Mouse (Mus musculus) ES-Bruce4 (cell line): ENCODE results near the gene Gtpbp3. TPM values are rescaled to one million over a fixed set of nuclear protein-coding genes. Genes with fewer than 3 reads are reported as not detected.

Experiments used
- H3K27ac ChIP-seq: 2 replicates; pipeline ENCODE4 v1.5.1; 2012; ENCODE audit warnings: low read length, inconsistent platforms; ENCODE audit not compliant: insufficient read depth
- H3K27me3 ChIP-seq: 2 replicates; pipeline ENCODE4 v1.6.1; 2012; ENCODE audit warnings: mild to moderate bottlenecking, low read length, inconsistent platforms; ENCODE audit not compliant: control insufficient read depth, poor library complexity, insufficient read depth, severe bottlenecking
- H3K36me3 ChIP-seq: 2 replicates; pipeline ENCODE4 v1.6.1; 2012; ENCODE audit warnings: inconsistent platforms, mild to moderate bottlenecking, low read length, moderate library complexity; ENCODE audit not compliant: control insufficient read depth, poor library complexity, insufficient read depth, severe bottlenecking
- H3K4me1 ChIP-seq: one replicate; pipeline ENCODE4 v1.8.1; 2011; ENCODE audit warnings: low read length; ENCODE audit not compliant: control insufficient read depth, insufficient read depth
- H3K4me3 ChIP-seq: 2 replicates; pipeline ENCODE4 v1.5.1; 2011; ENCODE audit warnings: low read depth, mild to moderate bottlenecking, low read length
- H3K9ac ChIP-seq: 2 replicates; pipeline ENCODE4 v1.6.1; 2012; ENCODE audit warnings: low read depth, mild to moderate bottlenecking, inconsistent platforms; ENCODE audit not compliant: poor library complexity, severe bottlenecking
- H3K9me3 ChIP-seq: replicated peaks from 2 replicates; pipeline ENCODE4 v1.6.1; 2012; ENCODE audit warnings: mild to moderate bottlenecking, low read length, inconsistent platforms; ENCODE audit not compliant: control insufficient read depth, poor library complexity, insufficient read depth, severe bottlenecking
- CTCF ChIP-seq: IDR thresholded peaks from one replicate; pipeline ENCODE4 v1.8.1; 2011; ENCODE audit warnings: low read depth, low read length
- EP300 ChIP-seq: IDR thresholded peaks from 2 replicates; pipeline ENCODE4 v1.6.1; 2011; ENCODE audit warnings: low read depth, low read length; ENCODE audit not compliant: insufficient read depth
- POLR2A ChIP-seq: IDR thresholded peaks from one replicate; pipeline ENCODE4 v1.8.1; 2011; ENCODE audit warnings: low read length; ENCODE audit not compliant: insufficient read depth
- polyA plus RNA-seq: library from polyadenylated mRNA; stranded (reverse); fragments of >200 nt; gene quantifications from 2 replicates; pipeline ENCODE4 v1.2.4, GENCODE M21; 2011; ENCODE audit warnings: low read depth; ENCODE audit not compliant: missing spikeins, insufficient read depth, insufficient read length

The Gtpbp3 gene
- polyA plus RNA-seq, 1 experiment = 16.3 TPM

DNA sequence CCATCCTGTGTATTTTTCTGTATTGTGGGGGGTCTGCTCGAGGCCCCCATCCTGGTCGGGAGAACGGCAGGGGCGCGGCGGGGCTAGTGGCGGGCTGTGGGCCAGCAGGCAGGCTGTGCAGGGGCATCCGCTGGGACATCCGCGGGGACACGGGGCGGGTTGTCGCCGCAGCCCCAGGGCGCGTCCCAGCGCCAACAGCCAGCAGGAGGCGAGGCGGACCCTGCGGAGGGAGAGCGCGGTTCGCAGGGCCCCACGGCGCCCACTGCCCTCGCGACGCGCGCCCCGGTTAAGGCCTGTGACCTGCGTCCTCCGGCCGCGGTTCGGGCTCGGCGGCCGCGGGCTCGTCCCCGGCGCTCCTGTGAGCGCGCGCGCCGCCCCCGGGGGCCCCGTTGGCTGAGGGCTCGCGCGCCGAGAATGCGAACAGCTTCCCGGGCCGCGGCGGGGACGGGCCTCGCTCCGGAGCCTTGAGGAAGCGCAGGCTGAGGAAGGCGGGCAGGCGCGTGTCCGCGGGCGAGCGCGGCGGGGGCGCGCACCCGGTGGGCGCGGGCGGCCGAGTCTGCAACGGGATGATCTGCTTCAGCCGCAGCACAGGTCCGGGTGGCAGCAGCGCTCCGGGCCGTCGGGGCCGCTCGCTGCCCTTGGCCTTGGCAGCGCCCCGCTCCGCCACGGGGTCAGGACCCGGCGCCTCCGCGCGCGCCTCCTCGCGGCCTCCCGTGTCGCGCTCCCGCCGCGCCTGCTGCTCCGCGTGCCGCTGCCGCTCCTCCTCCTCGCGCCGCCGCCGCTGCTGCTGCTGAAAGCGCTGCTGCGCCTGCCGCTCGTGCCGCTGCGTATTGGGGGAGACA is 11.6 kb upstream of the Gtpbp3 start:
- H3K36me3 ChIP-seq = peaks cover 7% of the 10 kb centered on the region
- no peaks in the 10 kb centered on the region for H3K27me3 ChIP-seq
- peak overlapping the region; percentile 77 for H3K4me3 ChIP-seq
- no peaks in the 10 kb centered on the region for H3K9me3 ChIP-seq
- no peaks in the 10 kb centered on the region for H3K4me1 ChIP-seq
- no peak overlapping the region for H3K27ac ChIP-seq
- H3K9ac ChIP-seq = peak overlapping the region; percentile 87
- TF ChIP-seq POLR2A (no peak), CTCF (no peak), EP300 (no peak)

DNA sequence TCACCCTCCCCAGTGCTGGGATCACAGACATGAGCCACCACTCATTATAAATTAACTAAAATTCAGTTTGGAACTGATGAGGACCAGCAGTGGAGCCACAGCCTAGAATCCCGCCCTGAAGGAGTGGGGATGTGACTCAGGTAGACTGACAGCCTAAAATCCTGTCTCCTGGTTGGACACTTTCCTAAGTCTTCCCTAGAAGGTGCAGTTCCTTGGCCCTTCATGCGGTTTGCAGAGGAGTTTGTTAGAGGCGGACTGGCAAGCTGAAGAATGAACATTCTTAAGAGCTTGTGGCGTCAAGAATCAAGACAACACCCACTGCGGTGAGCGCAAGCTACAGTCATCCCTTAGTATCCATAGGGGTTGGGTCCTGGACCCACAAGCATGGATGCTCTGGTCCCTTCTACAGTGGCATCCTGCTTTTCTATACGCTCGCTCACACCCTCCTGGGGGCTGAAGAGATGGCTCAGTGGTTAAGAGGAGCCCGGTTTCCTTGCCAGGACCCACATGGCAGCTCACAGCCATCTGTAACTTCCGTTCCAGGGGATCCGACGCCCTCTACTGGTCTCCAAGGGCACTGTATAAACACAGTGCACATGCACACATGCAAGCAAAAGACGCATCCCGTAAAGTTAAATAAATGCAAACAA is 10.6 kb upstream of the Gtpbp3 start:
- H3K27me3 ChIP-seq = no peaks in the 10 kb centered on the region
- H3K9me3 ChIP-seq = no peaks in the 10 kb centered on the region
- peak overlapping the region; percentile 87 for H3K9ac ChIP-seq
- peaks cover 7% of the 10 kb centered on the region for H3K36me3 ChIP-seq
- peak overlapping the region; percentile 10 for H3K4me3 ChIP-seq
- no peaks in the 10 kb centered on the region for H3K4me1 ChIP-seq
- H3K27ac ChIP-seq = no peak overlapping the region
- TF ChIP-seq POLR2A (no peak), CTCF (peak; percentile 87)

DNA sequence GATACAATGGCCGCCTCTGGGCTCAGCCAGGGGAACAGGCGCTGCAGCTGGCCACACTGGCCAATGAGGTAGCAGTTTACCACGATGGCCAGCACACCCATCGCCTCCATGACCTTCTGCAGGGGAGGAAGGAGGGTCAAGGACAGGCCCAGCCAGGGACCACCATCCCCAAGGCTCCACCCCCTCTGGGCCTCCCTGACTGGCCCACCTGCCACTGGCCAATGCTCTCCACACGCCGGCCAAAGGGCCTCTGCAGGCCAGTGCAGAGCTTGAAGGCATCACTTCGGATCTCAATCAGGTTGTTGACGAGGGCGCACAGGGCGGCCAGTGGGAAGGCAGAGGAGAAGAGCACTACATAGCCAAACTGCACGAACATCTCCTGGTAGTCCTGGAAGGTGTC is 9.0 kb upstream of the Gtpbp3 start:
- no peak overlapping the region for H3K9ac ChIP-seq
- H3K4me3 ChIP-seq = no peak overlapping the region
- no peaks in the 10 kb centered on the region for H3K9me3 ChIP-seq
- H3K27ac ChIP-seq = no peak overlapping the region
- H3K36me3 ChIP-seq = peaks cover 7% of the 10 kb centered on the region; the same call in 1 of the 2 replicates
- H3K27me3 ChIP-seq = no peaks in the 10 kb centered on the region
- TF ChIP-seq EP300 (no peak), CTCF (no peak), POLR2A (no peak)
- no peaks in the 10 kb centered on the region for H3K4me1 ChIP-seq

DNA sequence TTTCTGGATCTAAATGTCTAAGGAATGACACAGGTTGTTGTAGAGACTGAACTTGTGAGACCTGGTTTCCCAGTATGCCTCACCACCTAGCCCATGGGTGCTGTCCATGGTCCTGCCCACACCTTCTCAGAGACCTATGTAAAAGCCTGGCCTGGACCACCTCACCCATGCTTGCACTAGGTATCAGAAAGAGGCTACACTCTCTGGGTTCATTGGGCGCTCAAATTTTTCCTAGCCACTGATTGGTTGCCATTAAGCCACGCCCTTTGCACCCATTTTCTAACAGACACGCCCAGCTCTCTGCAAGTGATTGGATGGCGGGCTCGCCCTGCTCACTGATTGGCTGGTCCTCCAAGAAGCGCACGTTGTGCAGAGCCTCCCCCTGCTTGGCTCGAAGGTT is 4.0 kb upstream of the Gtpbp3 start:
- Histone ChIP-seq H3K9me3 (no peaks in the 10 kb centered on the region), H3K36me3 (no peaks in the 10 kb centered on the region), H3K4me1 (no peaks in the 10 kb centered on the region), H3K9ac (no peak overlapping the region), H3K4me3 (no peak overlapping the region; the same call in 1 of the 2 replicates), H3K27ac (no peak overlapping the region), H3K27me3 (no peaks in the 10 kb centered on the region)
- TF ChIP-seq EP300 (no peak; the same call in 1 of the 2 replicates), POLR2A (no peak), CTCF (no peak)

DNA sequence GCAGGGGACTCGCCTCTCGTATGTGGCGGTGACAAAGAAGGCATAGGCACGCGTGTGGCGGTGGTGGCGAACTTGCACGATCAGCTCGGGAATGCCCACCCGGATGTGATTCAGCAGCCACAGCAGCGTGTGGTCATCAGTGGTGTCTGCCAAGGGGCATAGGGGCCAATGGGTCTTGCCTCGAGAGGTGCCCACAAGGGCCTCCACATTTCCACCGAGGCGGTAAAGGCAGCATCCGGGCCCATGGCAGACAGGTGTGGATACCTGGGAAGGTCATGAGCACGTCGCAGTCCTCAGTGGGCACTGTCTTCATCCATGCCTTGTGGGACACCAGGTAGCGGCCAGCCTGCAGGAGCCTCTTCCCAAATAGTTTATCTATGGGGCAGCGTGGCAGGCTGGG is 3.2 kb upstream of the Gtpbp3 start:
- H3K4me3 ChIP-seq = peak overlapping the region; percentile 23; the same call in 1 of the 2 replicates
- no peaks in the 10 kb centered on the region for H3K27me3 ChIP-seq
- no peaks in the 10 kb centered on the region for H3K36me3 ChIP-seq
- TF ChIP-seq CTCF (no peak), POLR2A (no peak), EP300 (no peak)
- no peak overlapping the region for H3K27ac ChIP-seq
- H3K9me3 ChIP-seq = no peaks in the 10 kb centered on the region
- no peak overlapping the region for H3K9ac ChIP-seq
- H3K4me1 ChIP-seq = no peaks in the 10 kb centered on the region
